Mouse (Mus musculus) midbrain, embryonic 16.5 days (tissue): ENCODE results near the gene Prr22. TPM values are rescaled to one million over a fixed set of nuclear protein-coding genes. Genes with fewer than 3 reads are reported as not detected.

Experiments
- ATAC-seq: fragments of 200-750 bp; cut with Nextera tagmentation; 2 replicates; pipeline ENCODE4 v1.8.0; 2017; ENCODE audit warnings: moderate TSS enrichment
- H3K27ac ChIP-seq: fragments of 300-500 bp; sonication (generic); 2 replicates; pipeline ENCODE4 v1.5.1; 2014; ENCODE audit warnings: mild to moderate bottlenecking, low read length, mixed read lengths
- H3K27me3 ChIP-seq: fragments of 300-500 bp; sonication (generic); 2 replicates; pipeline ENCODE4 v1.6.1; 2014; ENCODE audit warnings: low read depth, low read length, mixed read lengths; ENCODE audit not compliant: control insufficient read depth, insufficient read depth
- H3K36me3 ChIP-seq: fragments of 300-500 bp; sonication (generic); 2 replicates; pipeline ENCODE4 v1.6.1; 2014; ENCODE audit warnings: mild to moderate bottlenecking, low read length, moderate library complexity, mixed read lengths; ENCODE audit not compliant: control insufficient read depth, insufficient read depth
- H3K4me1 ChIP-seq: fragments of 300-500 bp; sonication (generic); 2 replicates; pipeline ENCODE4 v1.6.1; 2014; ENCODE audit warnings: mild to moderate bottlenecking, low read length, mixed read lengths; ENCODE audit not compliant: control insufficient read depth, insufficient read depth
- H3K4me2 ChIP-seq: fragments of 300-500 bp; sonication (generic); 2 replicates; pipeline ENCODE4 v1.6.1; 2014; ENCODE audit warnings: mild to moderate bottlenecking, low read length, mixed read lengths
- H3K4me3 ChIP-seq: fragments of 300-500 bp; sonication (generic); 2 replicates; pipeline ENCODE4 v1.5.1; 2014; ENCODE audit warnings: low read depth, mild to moderate bottlenecking, low read length, moderate library complexity, mixed read lengths
- H3K9ac ChIP-seq: fragments of 300-500 bp; sonication (generic); 2 replicates; pipeline ENCODE4 v1.6.1; 2014; ENCODE audit warnings: low read depth, low read length, mixed read lengths
- H3K9me3 ChIP-seq: fragments of 300-500 bp; sonication (generic); replicated peaks from 2 replicates; pipeline ENCODE4 v1.6.1; 2014; ENCODE audit warnings: mild to moderate bottlenecking, low read length, mixed read lengths; ENCODE audit not compliant: control insufficient read depth, poor library complexity, severe bottlenecking
- WGBS: fragments of 180-500 bp; shearing (Covaris S2); extraction: QIAGEN DNeasy Blood & Tissue Kit; methylation state at CpG from one replicate; pipeline ENCODE4 v1.1.7; 2014; 5-methylcytosine and 5-hydroxymethylcytosine counted together
- polyA plus RNA-seq: library from polyadenylated mRNA; unstranded; fragments of >200 nt; fragmentation: Nextera tagmentation; extraction: Ambion mirVana; gene quantifications from 2 replicates; pipeline ENCODE4 v1.2.1, GENCODE M21; 2015

Gene Prr22
- 0.97 and 1.1 TPM in 2 replicates for polyA plus RNA-seq

DNA sequence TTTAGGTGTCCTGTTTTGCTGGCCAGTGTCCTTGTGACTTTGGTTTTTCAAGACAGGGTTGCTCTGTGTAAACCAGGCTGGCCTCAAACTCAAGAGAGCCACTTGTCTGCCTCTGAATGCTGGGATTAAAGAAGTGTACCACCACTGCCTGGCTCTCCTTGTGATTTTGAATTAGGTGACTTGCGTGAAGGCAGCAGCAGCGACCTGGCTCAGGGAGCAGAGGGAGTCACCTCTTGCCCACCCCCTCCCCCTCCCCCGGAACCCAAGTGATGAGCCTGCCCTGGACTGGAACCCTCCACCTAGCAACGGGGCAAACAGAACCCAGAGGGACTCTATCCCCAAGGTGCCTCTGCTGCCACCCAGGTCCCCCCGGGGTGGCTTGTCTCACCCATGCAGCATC, at the start of gene Prr22:
Gene Prr22 (plus strand): TSS at position 301 of the 400 bp plus-strand sequence.
- H3K4me2 ChIP-seq = no peak within 1 kb of the TSS
- no peak for ATAC-seq
- no peak within 1 kb of the TSS for H3K4me3 ChIP-seq
- H3K9ac ChIP-seq = no peak within 1 kb of the TSS
- H3K9me3 ChIP-seq = no peaks in the 10 kb centered on the region
- 90% methylated on average over 5 of the region's 5 CpGs for WGBS
- H3K27ac ChIP-seq = no peak within 1 kb of the TSS
- peaks cover 6% of the 10 kb centered on the region for H3K4me1 ChIP-seq
- H3K27me3 ChIP-seq = no peaks in the 10 kb centered on the region
- H3K36me3 ChIP-seq = peaks cover 16% of the 10 kb centered on the region

DNA sequence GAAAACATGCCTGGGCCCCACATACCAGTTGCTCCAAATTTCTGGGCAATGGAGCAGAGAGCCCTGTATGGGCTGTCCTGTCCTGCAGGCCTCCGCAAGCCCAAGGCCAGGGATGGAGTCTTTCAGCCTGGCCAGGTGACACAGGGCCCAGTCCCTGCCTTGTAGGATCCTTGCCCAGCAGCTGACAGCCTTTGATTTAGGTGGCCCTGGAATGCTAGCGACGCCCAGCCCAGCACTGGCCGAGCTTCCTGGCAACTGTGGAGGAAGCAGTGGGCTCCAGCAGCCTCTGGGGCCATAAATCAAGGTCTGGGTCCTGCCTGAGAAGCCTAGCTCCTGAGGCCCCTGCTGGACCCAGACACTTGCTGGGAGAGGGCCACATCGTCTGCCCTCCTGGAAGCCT, 47.6 kb upstream of the Prr22 start:
- 94% methylated on average over 5 of the region's 5 CpGs for WGBS
- Histone ChIP-seq H3K4me2 (no peak overlapping the region), H3K4me1 (peaks cover 15% of the 10 kb centered on the region), H3K27ac (no peak overlapping the region), H3K9ac (no peak overlapping the region), H3K27me3 (no peaks in the 10 kb centered on the region), H3K36me3 (peaks cover 16% of the 10 kb centered on the region), H3K4me3 (no peak overlapping the region), H3K9me3 (no peaks in the 10 kb centered on the region)
- ATAC-seq = no peak

DNA sequence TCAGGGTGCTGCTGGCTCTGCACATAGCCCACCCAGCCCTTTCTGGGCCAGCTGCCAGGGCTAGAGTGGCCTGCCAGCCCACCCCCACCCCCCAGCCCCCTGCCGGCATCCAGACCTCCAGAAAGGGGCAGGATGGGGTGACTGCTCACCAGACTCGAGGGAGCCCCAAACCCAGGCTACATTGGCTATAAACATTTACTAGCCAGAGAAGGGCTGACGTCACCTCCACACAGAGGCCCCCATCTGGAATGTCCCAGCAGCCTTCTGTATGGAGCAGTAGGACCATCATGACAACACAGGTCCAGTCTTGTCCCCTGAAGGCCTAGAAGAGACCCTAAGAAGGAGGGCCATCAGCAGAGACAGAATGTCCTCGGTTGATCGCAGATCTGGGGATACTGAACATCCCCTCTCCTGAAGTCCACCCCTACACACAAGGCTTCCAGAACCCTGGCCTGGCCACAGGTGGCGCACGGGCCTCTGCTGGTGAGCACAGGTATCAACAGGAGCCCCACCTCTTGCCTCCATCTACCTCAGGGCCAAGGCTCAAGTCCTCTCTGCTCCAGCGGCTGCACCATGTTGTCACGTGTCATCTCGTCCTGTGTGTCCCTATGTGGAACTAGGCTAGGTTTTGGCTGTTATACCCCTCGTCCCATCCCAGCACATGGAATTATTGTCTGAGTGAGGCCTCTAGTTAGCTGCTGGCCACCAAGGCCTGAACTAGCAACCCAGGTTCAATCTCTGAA, 46.5 kb upstream of the Prr22 start:
- ATAC-seq = no peak
- WGBS = 84% methylated on average over 11 of the region's 11 CpGs
- Histone ChIP-seq H3K27ac (no peak overlapping the region), H3K36me3 (peaks cover 16% of the 10 kb centered on the region), H3K27me3 (no peaks in the 10 kb centered on the region), H3K4me3 (no peak overlapping the region), H3K4me1 (peaks cover 10% of the 10 kb centered on the region), H3K9ac (no peak overlapping the region), H3K4me2 (no peak overlapping the region), H3K9me3 (no peaks in the 10 kb centered on the region)

DNA sequence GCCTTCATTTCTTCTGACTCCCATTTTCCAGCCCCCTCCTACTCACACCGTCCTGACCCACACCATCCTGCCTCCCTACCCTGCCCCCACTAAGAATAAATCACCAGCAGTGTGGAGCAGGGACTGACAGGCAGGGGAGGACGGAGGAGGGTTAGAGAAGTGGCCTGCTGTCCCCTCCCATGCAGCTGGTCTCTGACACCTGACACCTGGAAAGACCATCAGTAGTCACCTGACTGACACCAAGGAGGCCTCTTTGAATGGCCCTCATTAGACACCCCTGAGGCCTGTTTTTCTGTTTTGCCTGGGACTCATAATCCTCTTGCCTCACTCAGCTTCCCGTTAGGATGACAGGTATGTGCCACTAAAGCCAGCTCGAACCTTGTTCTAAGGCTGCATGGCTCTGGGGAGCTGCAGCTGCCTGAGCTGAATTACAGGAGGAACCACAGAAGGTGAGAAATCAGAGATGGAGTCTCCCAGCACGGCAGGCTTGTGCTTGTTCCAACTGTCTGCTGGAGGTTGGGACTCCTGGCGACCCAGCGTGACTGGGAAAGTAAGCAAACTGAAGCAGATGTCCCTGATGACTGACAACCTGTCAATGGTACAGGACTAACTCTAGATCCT, 42.9 kb upstream of the Prr22 start:
- Histone ChIP-seq H3K4me2 (no peak overlapping the region), H3K36me3 (peaks cover 16% of the 10 kb centered on the region), H3K4me1 (no peaks in the 10 kb centered on the region), H3K4me3 (no peak overlapping the region), H3K9ac (no peak overlapping the region), H3K27ac (no peak overlapping the region), H3K27me3 (no peaks in the 10 kb centered on the region), H3K9me3 (no peaks in the 10 kb centered on the region)
- 17% methylated on average over 7 of the region's 7 CpGs for WGBS
- no peak for ATAC-seq

DNA sequence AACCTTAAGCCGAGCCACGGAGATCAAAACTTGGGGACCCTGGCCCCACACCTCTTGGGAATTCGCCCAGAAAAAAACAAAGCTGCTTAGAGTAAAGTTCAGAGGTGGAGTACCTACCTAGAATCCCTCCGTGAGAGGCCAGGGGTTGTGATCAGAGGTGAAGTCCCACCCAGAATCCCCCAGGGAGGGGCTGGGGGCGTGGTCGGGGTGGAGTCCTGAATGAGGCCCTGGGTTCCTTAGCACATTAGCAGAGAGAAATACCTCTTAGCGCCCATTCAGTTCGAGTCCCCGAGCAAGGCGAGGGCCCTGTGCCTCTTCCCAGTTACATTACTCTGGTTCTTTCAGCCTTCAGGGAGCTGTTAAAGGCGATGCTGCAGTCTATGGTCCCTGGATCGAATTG, 42.4 kb upstream of the Prr22 start:
- no peak overlapping the region for H3K27ac ChIP-seq
- H3K4me2 ChIP-seq = no peak overlapping the region
- peaks cover 11% of the 10 kb centered on the region for H3K36me3 ChIP-seq
- 11% methylated on average over 12 of the region's 12 CpGs for WGBS
- H3K4me1 ChIP-seq = no peaks in the 10 kb centered on the region
- no peak for ATAC-seq
- no peak overlapping the region for H3K4me3 ChIP-seq
- no peaks in the 10 kb centered on the region for H3K9me3 ChIP-seq
- H3K9ac ChIP-seq = no peak overlapping the region
- H3K27me3 ChIP-seq = no peaks in the 10 kb centered on the region

DNA sequence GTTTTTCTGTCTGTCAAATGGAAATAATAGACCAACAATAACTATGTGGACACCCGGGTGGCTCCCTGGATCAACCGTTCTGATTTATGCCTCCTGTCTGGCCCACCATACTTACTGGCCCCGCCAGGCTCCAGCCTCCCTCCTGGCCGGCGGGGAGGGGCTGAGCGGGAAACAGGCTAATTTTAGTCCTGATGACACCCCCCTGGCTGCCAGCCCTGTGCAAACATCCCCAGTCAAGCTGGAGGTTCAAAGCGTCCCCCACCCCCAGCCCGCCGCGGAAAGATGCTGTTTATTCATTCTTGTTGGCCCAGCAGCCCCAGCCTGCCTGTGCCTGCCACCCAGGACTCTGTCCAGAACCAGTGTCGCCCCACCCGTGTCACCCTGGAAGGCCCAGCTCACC, 41.9 kb upstream of the Prr22 start:
- no peak overlapping the region for H3K27ac ChIP-seq
- H3K9me3 ChIP-seq = no peaks in the 10 kb centered on the region
- WGBS = 44% methylated on average over 12 of the region's 12 CpGs
- no peak for ATAC-seq
- no peaks in the 10 kb centered on the region for H3K27me3 ChIP-seq
- no peak overlapping the region for H3K4me3 ChIP-seq
- H3K4me2 ChIP-seq = no peak overlapping the region
- no peak overlapping the region for H3K9ac ChIP-seq
- no peaks in the 10 kb centered on the region for H3K4me1 ChIP-seq
- H3K36me3 ChIP-seq = peaks cover 6% of the 10 kb centered on the region; the same call in 1 of the 2 replicates

DNA sequence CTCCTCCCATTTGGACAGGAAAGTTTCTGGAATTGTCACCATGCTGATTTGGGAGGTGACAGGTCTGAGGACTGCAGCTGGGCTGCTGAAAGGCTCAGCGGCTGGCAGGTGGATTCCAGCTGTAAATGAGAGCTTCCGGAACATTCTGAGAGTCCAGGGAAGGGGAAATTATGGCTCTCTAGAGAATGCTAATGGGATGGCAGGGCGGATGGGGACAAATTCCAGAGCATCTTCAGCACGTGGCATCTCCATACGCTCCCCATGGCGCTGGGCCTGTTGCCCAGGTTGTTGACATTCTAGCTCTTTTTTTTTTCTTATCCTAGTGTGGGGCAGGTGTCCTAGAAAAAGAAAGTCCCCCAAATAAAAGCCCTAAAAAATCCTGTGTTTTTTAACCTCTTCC, 40.9 kb upstream of the Prr22 start:
- Histone ChIP-seq H3K27ac (no peak overlapping the region), H3K4me2 (no peak overlapping the region), H3K27me3 (no peaks in the 10 kb centered on the region; the same call in 1 of the 2 replicates), H3K9me3 (no peaks in the 10 kb centered on the region), H3K4me3 (no peak overlapping the region), H3K36me3 (no peaks in the 10 kb centered on the region; the same call in 1 of the 2 replicates), H3K9ac (no peak overlapping the region), H3K4me1 (no peaks in the 10 kb centered on the region)
- WGBS = 54% methylated on average over 6 of the region's 6 CpGs
- ATAC-seq = no peak

DNA sequence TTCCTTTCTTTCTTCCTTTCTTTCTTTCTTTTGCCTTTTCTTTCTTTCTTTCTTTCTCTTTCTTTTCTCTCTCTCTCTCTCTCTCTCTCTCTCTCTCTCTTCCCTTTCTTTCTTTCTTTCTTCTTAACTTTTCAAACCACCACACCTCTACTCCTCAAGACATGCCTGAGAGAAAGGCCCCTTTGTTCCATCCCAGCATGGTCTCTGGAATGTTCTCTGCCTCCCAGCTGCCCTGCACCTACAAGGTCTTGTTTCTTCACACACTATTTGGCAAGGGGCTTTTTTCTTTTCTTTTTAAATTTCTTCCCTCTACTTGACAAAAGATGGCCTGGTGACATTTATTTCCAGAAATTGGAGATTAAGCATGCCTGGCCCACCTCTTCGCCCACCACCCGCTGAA, 40.4 kb upstream of the Prr22 start:
- 57% methylated on average over 2 of the region's 2 CpGs for WGBS
- H3K27ac ChIP-seq = no peak overlapping the region
- ATAC-seq = no peak

DNA sequence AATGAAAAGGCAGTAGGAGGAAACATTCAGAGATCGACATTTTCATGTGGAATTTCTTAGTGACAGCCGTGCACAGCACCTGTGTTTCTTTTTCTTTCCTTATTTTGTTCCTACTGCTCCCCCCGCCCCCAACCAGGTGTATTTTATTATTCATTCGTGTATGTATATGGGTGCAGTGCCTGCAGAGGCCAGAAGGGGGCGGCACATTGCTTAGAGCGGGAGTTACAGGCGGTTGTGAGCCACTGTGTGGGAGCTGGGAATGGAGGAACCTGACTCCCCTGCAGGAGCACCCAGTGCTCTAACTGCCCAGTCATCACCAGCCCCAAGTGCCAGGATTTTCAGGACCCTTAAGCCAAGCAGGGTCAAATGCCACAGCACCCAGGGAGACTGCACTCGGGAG, 33.5 kb upstream of the Prr22 start:
- Histone ChIP-seq H3K9ac (no peak overlapping the region), H3K9me3 (no peaks in the 10 kb centered on the region), H3K27ac (no peak overlapping the region), H3K36me3 (no peaks in the 10 kb centered on the region), H3K4me1 (no peaks in the 10 kb centered on the region), H3K4me2 (no peak overlapping the region), H3K4me3 (no peak overlapping the region), H3K27me3 (no peaks in the 10 kb centered on the region; the same call in 1 of the 2 replicates)
- 49% methylated on average over 8 of the region's 8 CpGs for WGBS
- no peak for ATAC-seq

More for the DNA sequence above, 40.4 kb upstream of the Prr22 start:
- Histone ChIP-seq H3K9ac (no peak overlapping the region), H3K4me2 (no peak overlapping the region), H3K36me3 (no peaks in the 10 kb centered on the region; the same call in 1 of the 2 replicates), H3K27me3 (no peaks in the 10 kb centered on the region; the same call in 1 of the 2 replicates), H3K4me3 (no peak overlapping the region), H3K4me1 (no peaks in the 10 kb centered on the region), H3K9me3 (no peaks in the 10 kb centered on the region)
